Mouse (Mus musculus): ENCODE measurements at regions not wholly inside any gene's neighbourhood (a gene's known extent, or its start where the extent isn't known, plus 50 kb on each side); places are given as distances from the start of the nearest gene placed in this dataset.

DNA sequence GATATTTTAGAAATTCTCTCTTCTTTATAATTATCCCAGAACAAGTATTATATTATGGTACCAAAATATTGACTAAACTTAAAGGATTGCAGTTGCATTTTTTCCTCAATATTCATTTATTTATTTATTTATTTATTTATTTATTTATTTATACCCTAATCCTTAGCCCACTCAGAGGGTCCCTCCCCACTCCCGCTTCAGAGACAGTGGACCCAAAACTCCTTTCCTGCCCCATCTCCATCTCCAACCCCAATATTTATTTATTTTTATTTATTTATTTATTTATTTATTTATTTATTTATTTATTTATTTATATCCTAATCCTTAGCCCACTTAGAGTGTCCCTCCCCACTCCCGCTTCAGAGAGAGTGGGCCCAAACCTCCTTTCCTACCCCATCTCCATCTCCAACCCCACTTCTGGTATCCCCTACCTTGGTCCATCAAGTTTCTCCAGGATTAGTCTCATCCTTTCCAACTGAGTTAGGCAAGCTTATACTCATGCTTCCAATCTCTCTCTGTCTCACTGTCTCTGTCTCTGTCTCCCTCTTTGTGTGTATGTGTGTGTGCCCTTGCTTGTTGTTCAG is 1340.8 kb downstream of the Cntnap5b start:
- no peak for DNase-seq (ENCODE audit: low read depth)

GRCm38 (mm10) chr1:101122091-101122825 is 1349.7 kb downstream of the Cntnap5b start:
- no peak for DNase-seq (ENCODE audit: low read depth)

- no peak for DNase-seq (ENCODE audit: low read depth)
These were observed 1354.7 kb downstream of the Cntnap5b start for GRCm38 (mm10) chr1:101127242-101127641.

GRCm38 (mm10) chr1:101166666-101167065 is 1394.1 kb downstream of the Cntnap5b start:
- peak; percentile 36 for DNase-seq (ENCODE audit: low read depth)
